Mouse (Mus musculus): Measurements from ENCODE around the gene Teddm2.

The Teddm2 gene

GRCm38 (mm10) chr1:153814278-153814677, 85.8 kb downstream of the Teddm2 start:
- DNase-seq, result no peak

- DNase-seq, result peak; percentile 3
Observed at GRCm38 (mm10) chr1:153807390-153807993, 92.5 kb downstream of the Teddm2 start.

- no peak for DNase-seq
Observed at GRCm38 (mm10) chr1:153803530-153803929, 96.5 kb downstream of the Teddm2 start.

- DNase-seq, result no peak
Observed at GRCm38 (mm10) chr1:153802691-153803090, 97.3 kb downstream of the Teddm2 start.
